Mouse (Mus musculus): Measurements from ENCODE around the gene Olfr823. TPM values are rescaled to one million over a fixed set of nuclear protein-coding genes. Genes with fewer than 3 reads are reported as not detected.

Gene Olfr823
- not detected in 2 replicates for polyA plus RNA-seq (2015; fragmentation: Nextera tagmentation; extraction: Ambion mirVana)

DNA sequence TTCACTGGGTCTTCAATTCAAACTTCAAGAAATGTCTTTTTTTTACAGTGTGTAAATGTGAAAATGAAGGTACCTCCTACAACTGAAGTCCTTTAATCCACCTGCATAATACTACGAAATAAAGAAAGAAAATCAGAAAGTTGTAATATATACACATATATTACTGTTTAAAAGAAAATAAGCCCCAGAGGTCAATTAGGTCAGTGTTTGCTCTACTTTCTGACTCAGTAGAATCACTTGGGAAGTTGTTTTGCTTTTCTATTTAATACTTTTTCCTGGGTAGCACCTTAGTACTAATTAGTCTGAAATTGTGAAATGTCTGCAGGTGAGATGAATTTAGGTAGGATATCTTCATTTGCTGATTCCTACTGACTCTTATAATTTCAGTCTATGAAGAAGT lies at the start of gene Olfr823:
Olfr823 (minus strand) TSS at position 101 of the 400 bp plus-strand sequence.

DNA sequence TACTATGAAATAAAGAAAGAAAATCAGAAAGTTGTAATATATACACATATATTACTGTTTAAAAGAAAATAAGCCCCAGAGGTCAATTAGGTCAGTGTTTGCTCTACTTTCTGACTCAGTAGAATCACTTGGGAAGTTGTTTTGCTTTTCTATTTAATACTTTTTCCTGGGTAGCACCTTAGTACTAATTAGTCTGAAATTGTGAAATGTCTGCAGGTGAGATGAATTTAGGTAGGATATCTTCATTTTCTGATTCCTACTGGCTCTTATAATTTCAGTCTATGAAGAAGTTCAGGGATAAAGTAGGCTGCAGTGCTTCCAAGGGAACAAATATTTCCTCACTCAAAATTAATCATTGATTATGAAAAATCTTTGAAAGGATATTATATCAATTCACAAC lies 14.7 kb upstream of the Olfr823 start, which contains the start of gene Olfr824:
Olfr824 (minus strand) TSS at position 101 of the 400 bp plus-strand sequence.

DNA sequence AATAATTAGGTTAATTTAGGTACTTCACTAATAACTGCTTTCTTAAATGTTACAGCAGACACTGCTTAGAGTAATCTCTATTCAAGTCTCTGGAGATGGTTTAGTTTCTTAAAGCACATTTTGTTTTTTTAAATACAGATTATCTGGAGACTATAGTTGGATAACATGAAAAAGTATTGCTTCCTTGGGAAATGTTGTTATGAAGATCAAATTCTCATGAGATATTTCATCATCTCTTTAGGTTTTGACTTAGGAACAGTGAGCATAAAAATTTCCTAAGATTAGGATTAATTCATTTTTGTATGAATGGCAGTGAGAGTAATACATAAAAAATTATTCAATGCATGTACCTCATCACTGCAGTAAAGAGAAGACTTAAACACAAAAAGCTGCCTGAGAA lies 44.3 kb downstream of the Olfr823 start, which contains the start of gene Olfr822:
Olfr822 (plus strand) TSS at position 301 of the 400 bp plus-strand sequence.

Other genes with a start within 250 kb of the Olfr823 start
- gene Olfr814, start 235.5 kb downstream of the Olfr823 start, polyA plus RNA-seq (2015; fragmentation: Nextera tagmentation; extraction: Ambion mirVana): not detected in 2 replicates
- gene Olfr815, start 209.5 kb downstream of the Olfr823 start, polyA plus RNA-seq (2015; fragmentation: Nextera tagmentation; extraction: Ambion mirVana): not detected in 2 replicates
- not detected in 2 replicates for gene Olfr816, start 199.8 kb downstream of the Olfr823 start, polyA plus RNA-seq (2015; fragmentation: Nextera tagmentation; extraction: Ambion mirVana)
- gene Olfr818, start 166.3 kb downstream of the Olfr823 start, polyA plus RNA-seq (2015; fragmentation: Nextera tagmentation; extraction: Ambion mirVana): not detected in 2 replicates
- not detected in 2 replicates for gene Olfr819, start 148.1 kb downstream of the Olfr823 start, polyA plus RNA-seq (2015; fragmentation: Nextera tagmentation; extraction: Ambion mirVana)
- gene Olfr247, start 139.2 kb downstream of the Olfr823 start, polyA plus RNA-seq (2015; fragmentation: Nextera tagmentation; extraction: Ambion mirVana): not detected in 2 replicates
- not detected in 2 replicates for gene Gm10310, start 130.3 kb downstream of the Olfr823 start, polyA plus RNA-seq (2015; fragmentation: Nextera tagmentation; extraction: Ambion mirVana)
- not detected in 2 replicates for gene Olfr820, start 102.8 kb downstream of the Olfr823 start, polyA plus RNA-seq (2015; fragmentation: Nextera tagmentation; extraction: Ambion mirVana)
- not detected in 2 replicates for gene Olfr821, start 85.0 kb downstream of the Olfr823 start, polyA plus RNA-seq (2015; fragmentation: Nextera tagmentation; extraction: Ambion mirVana)
- gene Olfr822, start 44.2 kb downstream of the Olfr823 start, polyA plus RNA-seq (2015; fragmentation: Nextera tagmentation; extraction: Ambion mirVana): not detected in 2 replicates
- not detected in 2 replicates for gene Olfr824, start 14.6 kb upstream of the Olfr823 start, polyA plus RNA-seq (2015; fragmentation: Nextera tagmentation; extraction: Ambion mirVana)
- not detected in 2 replicates for gene Olfr825, start 51.4 kb upstream of the Olfr823 start, polyA plus RNA-seq (2015; fragmentation: Nextera tagmentation; extraction: Ambion mirVana)
- gene Olfr826, start 68.8 kb upstream of the Olfr823 start, polyA plus RNA-seq (2015; fragmentation: Nextera tagmentation; extraction: Ambion mirVana): not detected in 2 replicates
- gene Olfr827, start 99.0 kb upstream of the Olfr823 start, polyA plus RNA-seq (2015; fragmentation: Nextera tagmentation; extraction: Ambion mirVana): not detected in 2 replicates
- gene Neurod4, start 164.9 kb upstream of the Olfr823 start, polyA plus RNA-seq (2015; fragmentation: Nextera tagmentation; extraction: Ambion mirVana): 0.12 and 0.22 TPM in 2 replicates
- gene Tespa1, start 207.5 kb upstream of the Olfr823 start, polyA plus RNA-seq (2015; fragmentation: Nextera tagmentation; extraction: Ambion mirVana): not detected in 2 replicates